Mouse (Mus musculus) gastrocnemius, adult 8-10 months (tissue): ENCODE measurements around the gene Setd7. TPM values are rescaled to one million over a fixed set of nuclear protein-coding genes. Genes with fewer than 3 reads are reported as not detected.

Experiments
- DNase-seq, 2 experiments: peaks; one replicate each; pipeline ENCODE4 v3.0.0; 2022; ENCODE audit warnings: low spot score in 2 of 2
- total RNA-seq, 4 experiments: library from RNA; stranded (reverse); gene quantifications; 2 replicates each; pipeline ENCODE4 v1.2.4; 2022

The Setd7 gene
- total RNA-seq, 4 experiments from 2014 or later = 178 to 234 (median 186) TPM

GRCm38 (mm10) chr3:51517878-51518762 lies 42.6 kb downstream of the Setd7 start:
- DNase-seq = no peak

- no peak for DNase-seq
Measured at GRCm38 (mm10) chr3:51517467-51517866, 43.2 kb downstream of the Setd7 start.

GRCm38 (mm10) chr3:51511983-51512382 lies 48.7 kb downstream of the Setd7 start:
- no peak for DNase-seq

- DNase-seq = peak; percentile 63 to 64
Measured at GRCm38 (mm10) chr3:51510903-51511302, 49.8 kb downstream of the Setd7 start.

GRCm38 (mm10) chr3:51505465-51505864 lies 55.2 kb downstream of the Setd7 start:
- peak; percentile 19 to 33 for DNase-seq

GRCm38 (mm10) chr3:51504385-51504952 lies 56.2 kb downstream of the Setd7 start:
- DNase-seq = no peak

GRCm38 (mm10) chr3:51499876-51500275 lies 60.8 kb downstream of the Setd7 start:
- DNase-seq = no peak

GRCm38 (mm10) chr3:51498659-51499058 lies 62.0 kb downstream of the Setd7 start:
- DNase-seq = no peak

GRCm38 (mm10) chr3:51497978-51498377 lies 62.7 kb downstream of the Setd7 start:
- no peak for DNase-seq

- no peak for DNase-seq
Measured at GRCm38 (mm10) chr3:51495646-51496045, 65.0 kb downstream of the Setd7 start.

GRCm38 (mm10) chr3:51494466-51494865 lies 66.2 kb downstream of the Setd7 start:
- DNase-seq = no peak

- DNase-seq = no peak
Measured at GRCm38 (mm10) chr3:51493272-51493838, 67.3 kb downstream of the Setd7 start.

- no peak for DNase-seq
Measured at GRCm38 (mm10) chr3:51490088-51490753, 70.5 kb downstream of the Setd7 start.

- peak in 1 of 2 experiments; percentile 9 for DNase-seq
Measured at GRCm38 (mm10) chr3:51486491-51487195, 74.0 kb downstream of the Setd7 start.

GRCm38 (mm10) chr3:51485347-51485746 lies 75.3 kb downstream of the Setd7 start:
- no peak for DNase-seq

GRCm38 (mm10) chr3:51484370-51484769 lies 76.3 kb downstream of the Setd7 start:
- no peak for DNase-seq

- DNase-seq = peak; percentile 95 to 96
Measured at GRCm38 (mm10) chr3:51483741-51484359, 76.8 kb downstream of the Setd7 start, which contains the start of gene Rab33b. Gene Rab33b (plus strand): TSS chr3:51483920.

- no peak for DNase-seq
Measured at GRCm38 (mm10) chr3:51482781-51483180, 77.9 kb downstream of the Setd7 start.

GRCm38 (mm10) chr3:51481881-51482280 lies 78.8 kb downstream of the Setd7 start:
- DNase-seq = no peak

GRCm38 (mm10) chr3:51481059-51481458 lies 79.6 kb downstream of the Setd7 start:
- DNase-seq = no peak

GRCm38 (mm10) chr3:51479893-51480292 lies 80.8 kb downstream of the Setd7 start:
- DNase-seq = no peak
